Mouse (Mus musculus): ENCODE results near the gene Ctnnb1. TPM values are rescaled to one million over a fixed set of nuclear protein-coding genes. Genes with fewer than 3 reads are reported as not detected.

Gene Ctnnb1
- polyA plus RNA-seq, 1 experiment from 2014 or later: 363 TPM

DNA sequence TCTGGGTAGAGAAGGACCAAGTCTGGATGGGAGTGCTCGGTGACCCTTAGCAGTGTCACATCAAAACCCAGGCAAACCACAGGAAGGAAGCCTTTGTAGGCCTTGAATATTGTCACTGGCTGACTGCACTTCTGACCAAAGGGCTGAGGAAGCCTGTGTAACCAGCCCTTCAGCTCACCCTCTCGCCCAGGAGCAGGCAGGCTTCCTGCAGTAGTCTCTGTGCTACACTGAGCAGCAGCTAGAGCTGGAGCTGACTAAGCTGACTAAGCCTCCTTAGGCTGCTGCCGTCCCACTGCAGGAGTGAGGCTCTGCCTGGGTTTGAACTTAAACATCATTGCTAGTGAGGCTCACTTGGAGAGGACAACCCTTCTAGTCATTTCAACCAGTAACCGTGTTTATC is 31.6 kb downstream of the Ctnnb1 start:
- no peaks in the 10 kb centered on the region for H3K27me3 ChIP-seq (replicated peaks; ENCODE audit: control insufficient read depth, insufficient read depth, low read length)
- 71% methylated on average over 4 of the region's 4 CpGs for WGBS
- no peak overlapping the region for H3K4me3 ChIP-seq (ENCODE audit: low read depth, low read length)
- H3K9ac ChIP-seq (ENCODE audit: low read depth, low read length): no peak overlapping the region
- peaks cover 91% of the 10 kb centered on the region for H3K36me3 ChIP-seq (ENCODE audit: control insufficient read depth, insufficient read depth)
- no peak for ATAC-seq
- H3K27ac ChIP-seq (ENCODE audit: low read depth, low read length): no peak overlapping the region; the same call in 1 of the 2 replicates
- no peaks in the 10 kb centered on the region for H3K4me1 ChIP-seq (replicated peaks; ENCODE audit: control insufficient read depth, insufficient read depth, low read length)
- no peak for TF ChIP-seq CTCF (IDR thresholded peaks at IDR 0.05; ENCODE audit: low read depth)
- no peaks in the 10 kb centered on the region for H3K9me3 ChIP-seq (ENCODE audit: control insufficient read depth)
- no peak overlapping the region for H3K4me2 ChIP-seq (replicated peaks; ENCODE audit: low read depth)

GRCm38 (mm10) chr9:120961466-120961865 is 32.5 kb downstream of the Ctnnb1 start:
- WGBS: 50% methylated on average over 3 of the region's 3 CpGs
- H3K27me3 ChIP-seq (replicated peaks; ENCODE audit: control insufficient read depth, insufficient read depth, low read length): no peaks in the 10 kb centered on the region
- no peaks in the 10 kb centered on the region for H3K9me3 ChIP-seq (ENCODE audit: control insufficient read depth)
- H3K4me1 ChIP-seq (replicated peaks; ENCODE audit: control insufficient read depth, insufficient read depth, low read length): no peaks in the 10 kb centered on the region
- peaks cover 91% of the 10 kb centered on the region for H3K36me3 ChIP-seq (ENCODE audit: control insufficient read depth, insufficient read depth)
- peak overlapping the region; percentile 35; the same call in 1 of the 2 replicates for H3K27ac ChIP-seq (ENCODE audit: low read depth, low read length)
- no peak overlapping the region for H3K9ac ChIP-seq (ENCODE audit: low read depth, low read length)
- no peak for TF ChIP-seq CTCF (IDR thresholded peaks at IDR 0.05; ENCODE audit: low read depth)
- no peak overlapping the region for H3K4me3 ChIP-seq (ENCODE audit: low read depth, low read length)
- H3K4me2 ChIP-seq (replicated peaks; ENCODE audit: low read depth): no peak overlapping the region
- no peak for ATAC-seq

GRCm38 (mm10) chr9:120961969-120962700 is 33.1 kb downstream of the Ctnnb1 start:
- no peak overlapping the region for H3K27ac ChIP-seq (ENCODE audit: low read depth, low read length)
- H3K27me3 ChIP-seq (replicated peaks; ENCODE audit: control insufficient read depth, insufficient read depth, low read length): no peaks in the 10 kb centered on the region
- TF ChIP-seq CTCF (IDR thresholded peaks at IDR 0.05; ENCODE audit: low read depth): no peak
- ATAC-seq: no peak
- H3K4me2 ChIP-seq (replicated peaks; ENCODE audit: low read depth): no peak overlapping the region
- no peaks in the 10 kb centered on the region for H3K4me1 ChIP-seq (replicated peaks; ENCODE audit: control insufficient read depth, insufficient read depth, low read length)
- 75% methylated on average over 3 of the region's 3 CpGs for WGBS
- no peak overlapping the region for H3K4me3 ChIP-seq (ENCODE audit: low read depth, low read length)
- no peaks in the 10 kb centered on the region for H3K9me3 ChIP-seq (ENCODE audit: control insufficient read depth)
- H3K9ac ChIP-seq (ENCODE audit: low read depth, low read length): no peak overlapping the region
- peaks cover 91% of the 10 kb centered on the region for H3K36me3 ChIP-seq (ENCODE audit: control insufficient read depth, insufficient read depth)

- Histone ChIP-seq H3K27me3 (replicated peaks; ENCODE audit: control insufficient read depth, insufficient read depth, low read length) (no peaks in the 10 kb centered on the region), H3K9ac (ENCODE audit: low read depth, low read length) (no peak overlapping the region), H3K36me3 (ENCODE audit: control insufficient read depth, insufficient read depth) (peaks cover 83% of the 10 kb centered on the region), H3K9me3 (ENCODE audit: control insufficient read depth) (no peaks in the 10 kb centered on the region), H3K4me1 (replicated peaks; ENCODE audit: control insufficient read depth, insufficient read depth, low read length) (no peaks in the 10 kb centered on the region), H3K4me3 (ENCODE audit: low read depth, low read length) (no peak overlapping the region), H3K27ac (ENCODE audit: low read depth, low read length) (no peak overlapping the region), H3K4me2 (replicated peaks; ENCODE audit: low read depth) (no peak overlapping the region)
- 84% methylated on average over 4 of the region's 4 CpGs for WGBS
- no peak for TF ChIP-seq CTCF (IDR thresholded peaks at IDR 0.05; ENCODE audit: low read depth)
- ATAC-seq: no peak
Observed at GRCm38 (mm10) chr9:120963104-120963503, 34.1 kb downstream of the Ctnnb1 start.

DNA sequence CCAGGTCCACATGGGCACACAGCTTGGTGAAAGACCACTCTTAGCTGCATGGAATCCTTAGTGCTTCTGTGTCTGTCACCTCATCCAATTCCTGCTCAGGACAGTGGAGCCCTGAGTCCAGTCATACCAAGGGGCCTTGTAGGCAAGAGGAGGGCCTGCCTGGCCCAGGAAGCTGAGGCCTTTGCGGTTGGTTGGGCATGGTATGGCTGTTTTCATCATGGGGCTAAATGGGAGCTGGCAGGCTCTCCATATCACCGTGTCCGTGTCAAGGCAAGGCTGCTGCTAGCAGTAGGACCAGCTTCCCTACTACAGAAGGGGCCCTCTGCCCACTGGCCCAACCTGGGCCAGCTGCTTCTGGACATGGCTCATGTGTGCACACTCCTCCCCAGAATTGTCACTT is 34.7 kb downstream of the Ctnnb1 start:
- TF ChIP-seq CTCF (IDR thresholded peaks at IDR 0.05; ENCODE audit: low read depth): no peak
- ATAC-seq: no peak
- Histone ChIP-seq H3K4me1 (replicated peaks; ENCODE audit: control insufficient read depth, insufficient read depth, low read length) (no peaks in the 10 kb centered on the region), H3K9me3 (ENCODE audit: control insufficient read depth) (no peaks in the 10 kb centered on the region), H3K4me2 (replicated peaks; ENCODE audit: low read depth) (no peak overlapping the region), H3K9ac (ENCODE audit: low read depth, low read length) (no peak overlapping the region), H3K27me3 (replicated peaks; ENCODE audit: control insufficient read depth, insufficient read depth, low read length) (no peaks in the 10 kb centered on the region), H3K36me3 (ENCODE audit: control insufficient read depth, insufficient read depth) (peaks cover 77% of the 10 kb centered on the region), H3K4me3 (ENCODE audit: low read depth, low read length) (no peak overlapping the region), H3K27ac (ENCODE audit: low read depth, low read length) (0 out of 2 replicates have a peak overlapping the region, but pooled peaks have one; percentile 4)
- 95% methylated on average over 3 of the region's 3 CpGs for WGBS

GRCm38 (mm10) chr9:120964224-120964623 is 35.2 kb downstream of the Ctnnb1 start:
- Histone ChIP-seq H3K4me1 (replicated peaks; ENCODE audit: control insufficient read depth, insufficient read depth, low read length) (no peaks in the 10 kb centered on the region), H3K27ac (ENCODE audit: low read depth, low read length) (0 out of 2 replicates have a peak overlapping the region, but pooled peaks have one; percentile 4), H3K9me3 (ENCODE audit: control insufficient read depth) (no peaks in the 10 kb centered on the region), H3K36me3 (ENCODE audit: control insufficient read depth, insufficient read depth) (peaks cover 77% of the 10 kb centered on the region), H3K27me3 (replicated peaks; ENCODE audit: control insufficient read depth, insufficient read depth, low read length) (no peaks in the 10 kb centered on the region), H3K4me3 (ENCODE audit: low read depth, low read length) (no peak overlapping the region), H3K4me2 (replicated peaks; ENCODE audit: low read depth) (no peak overlapping the region), H3K9ac (ENCODE audit: low read depth, low read length) (no peak overlapping the region)
- ATAC-seq: no peak
- TF ChIP-seq CTCF (IDR thresholded peaks at IDR 0.05; ENCODE audit: low read depth): no peak
- WGBS: 84% methylated on average over 5 of the region's 5 CpGs

Data from intestine, postnatal 0 days (tissue).